Mouse (Mus musculus) NIH3T3 (cell line): ENCODE data around the gene Pym1.

ENCODE experiments used
- DNase-seq: peaks from one replicate; pipeline ENCODE4 v3.0.0-alpha.2; 2012; ENCODE audit warnings: low read depth

The Pym1 gene

DNA sequence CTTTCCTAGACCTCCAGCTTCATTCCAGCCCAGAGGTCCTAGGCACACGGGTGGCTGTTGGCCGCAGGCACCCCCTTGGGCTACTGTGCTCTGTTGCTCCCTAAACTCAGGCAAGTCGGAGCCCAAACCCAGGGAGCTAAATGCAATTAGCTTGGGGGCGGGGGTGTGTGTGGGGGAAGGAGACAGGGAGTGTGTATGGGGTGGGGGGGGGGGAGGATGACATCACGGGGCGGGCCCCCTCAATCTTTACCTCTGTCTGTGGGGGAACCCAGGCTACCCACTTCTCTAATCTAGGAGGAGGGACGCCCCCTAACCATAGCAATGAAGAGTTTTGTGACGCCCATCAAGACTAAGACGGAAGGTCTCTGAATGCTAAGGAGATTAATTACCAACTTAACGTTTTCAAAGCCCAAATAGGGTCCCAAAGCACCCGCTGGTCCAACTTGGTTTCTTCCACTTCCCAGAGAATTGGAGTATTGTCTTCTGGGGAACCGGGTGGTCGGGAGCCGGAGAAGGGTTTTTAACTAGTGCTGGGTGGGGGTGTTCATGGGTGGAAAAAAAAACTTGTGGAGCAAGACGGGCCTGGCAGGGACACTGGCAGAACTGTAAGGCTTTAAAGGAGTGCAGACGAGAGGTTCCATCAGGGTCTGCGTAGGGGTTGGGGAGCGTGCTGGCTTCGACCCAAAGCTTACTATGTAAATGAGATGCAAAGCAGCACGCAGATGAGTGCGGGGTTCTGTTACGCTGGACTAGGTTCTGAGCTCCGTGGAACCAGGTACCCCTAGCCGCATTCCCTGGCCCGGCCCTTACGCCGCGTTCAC, 56.8 kb downstream of the Pym1 start, which contains the start of gene Tmem198b:
Gene Tmem198b (minus strand): TSS at position 100 of the 821 bp plus-strand sequence.
- peak; percentile 82 for DNase-seq

- peak; percentile 99 for DNase-seq
These were observed 57.7 kb downstream of the Pym1 start for GRCm38 (mm10) chr10:128805092-128806000.

DNA sequence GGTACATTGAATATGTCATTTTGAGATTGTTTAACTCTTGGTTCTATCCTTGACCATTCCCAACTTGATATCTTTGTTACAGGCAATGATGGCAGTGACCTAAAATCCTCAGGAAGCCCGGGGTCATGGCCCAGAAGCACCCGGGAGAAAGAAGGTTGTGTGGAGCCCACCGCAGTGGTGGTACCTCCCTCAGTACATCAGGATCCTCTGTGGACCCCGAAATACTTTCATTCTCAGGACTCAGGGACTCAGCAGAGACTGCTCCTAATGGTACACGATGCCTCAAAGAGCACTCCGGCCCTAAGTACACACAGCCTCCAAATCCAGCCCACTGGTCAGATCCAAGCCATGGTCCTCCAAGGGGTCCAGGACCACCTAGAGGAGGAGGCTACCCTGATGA, 58.4 kb downstream of the Pym1 start:
- DNase-seq, result no peak

GRCm38 (mm10) chr10:128807018-128807417, 59.3 kb downstream of the Pym1 start:
- no peak for DNase-seq
